Mouse (Mus musculus) CH12.LX (cell line): ENCODE measurements at regions not wholly inside any gene's neighbourhood (a gene's known extent, or its start where the extent isn't known, plus 50 kb on each side); places are given as distances from the start of the nearest gene placed in this dataset.
A peak's percentile ranks its signal among the peaks of the same experiment; 100 is the strongest.

Experiments
- DNase-seq: peaks from one replicate; pipeline ENCODE4 v3.0.0-alpha.2; 2013; ENCODE audit errors: extremely low read depth
- H3K27ac ChIP-seq: 2 replicates; pipeline ENCODE4 v1.5.1; 2012; ENCODE audit warnings: low read depth, mild to moderate bottlenecking, control low read depth, moderate library complexity; ENCODE audit not compliant: insufficient read depth
- H3K27me3 ChIP-seq: replicated peaks from 2 replicates; pipeline ENCODE3; 2012; ENCODE audit warnings: inconsistent platforms
- H3K36me3 ChIP-seq, 2 experiments: replicated peaks in 1 of 2; 2 replicates each; pipeline versions ENCODE3 to v1.6.1; 2012; ENCODE audit warnings: inconsistent platforms in 1 of 2, low read length in 1 of 2, mild to moderate bottlenecking in 1 of 2, mixed read lengths in 1 of 2, moderate library complexity in 1 of 2; ENCODE audit not compliant: control insufficient read depth in 1 of 2, insufficient read depth in 1 of 2
- H3K4me1 ChIP-seq, 2 experiments: 2 replicates each; pipeline ENCODE4 v1.6.1; 2012; ENCODE audit warnings: inconsistent platforms in 1 of 2, moderate library complexity in 1 of 2; ENCODE audit not compliant: insufficient read depth in 2 of 2, control insufficient read depth in 1 of 2
- H3K4me2 ChIP-seq: 2 replicates; pipeline ENCODE4 v1.6.1; 2012; ENCODE audit warnings: low read depth, mild to moderate bottlenecking, control low read depth; ENCODE audit not compliant: poor library complexity, insufficient read depth, severe bottlenecking
- H3K4me3 ChIP-seq, 3 experiments: fragments of 150-350 bp in 1 of 3; sonication (generic) in 1 of 3; replicated peaks in 1 of 3; 2 replicates each; pipeline versions ENCODE3 to v1.5.1; 2011 to 2012; ENCODE audit warnings: low read depth in 2 of 3, low read length in 2 of 3, mild to moderate bottlenecking in 2 of 3, moderate library complexity in 2 of 3, control low read depth in 1 of 3, improper control_type of control experiment in 1 of 3, inconsistent platforms in 1 of 3, mixed read lengths in 1 of 3; ENCODE audit not compliant: poor library complexity in 1 of 3
- H3K79me2 ChIP-seq: replicated peaks from 2 replicates; pipeline ENCODE4 v1.6.1; 2012; ENCODE audit warnings: mild to moderate bottlenecking, moderate library complexity; ENCODE audit not compliant: control insufficient read depth, poor library complexity, insufficient read depth, severe bottlenecking; ENCODE audit errors: extremely low read depth
- H3K9ac ChIP-seq: 2 replicates; pipeline ENCODE4 v1.6.1; 2012; ENCODE audit warnings: low read depth, mild to moderate bottlenecking, control low read depth, moderate library complexity; ENCODE audit not compliant: insufficient read depth
- H3K9me3 ChIP-seq: replicated peaks from 2 replicates; pipeline ENCODE3; 2012; ENCODE audit warnings: low read length, inconsistent platforms, mixed read lengths
- CTCF ChIP-seq, 2 experiments: IDR thresholded peaks in 1 of 2; conservative IDR thresholded peaks in 1 of 2; 2 replicates each; pipeline ENCODE4 v1.5.1; 2011 to 2012; ENCODE audit warnings: low read depth in 2 of 2, low read length in 2 of 2, improper control_type of control experiment in 1 of 2, inconsistent platforms in 1 of 2, mild to moderate bottlenecking in 1 of 2, moderate library complexity in 1 of 2
- E2F4 ChIP-seq: IDR thresholded peaks from 2 replicates; pipeline ENCODE4 v1.6.1; 2011; ENCODE audit warnings: low read depth, low read length, improper control_type of control experiment; ENCODE audit not compliant: insufficient replicate concordance
- EP300 ChIP-seq: IDR thresholded peaks from 2 replicates; pipeline ENCODE4 v1.6.1; 2011; ENCODE audit warnings: low read length, improper control_type of control experiment
- ETS1 ChIP-seq: conservative IDR thresholded peaks from 2 replicates; pipeline ENCODE4 v1.6.1; 2012; ENCODE audit warnings: low read depth, mild to moderate bottlenecking, inconsistent platforms, low read length, improper control_type of control experiment, moderate library complexity
- IRF4 ChIP-seq: IDR thresholded peaks from 2 replicates; pipeline ENCODE4 v1.6.1; 2014; ENCODE audit warnings: low read depth, mild to moderate bottlenecking, inconsistent platforms, low read length, improper control_type of control experiment
- MAX ChIP-seq: IDR thresholded peaks from 2 replicates; pipeline ENCODE4 v1.6.1; 2011; ENCODE audit warnings: low read length, improper control_type of control experiment
- MYC ChIP-seq: IDR thresholded peaks from 2 replicates; pipeline ENCODE4 v1.6.1; 2011; ENCODE audit warnings: low read depth, mild to moderate bottlenecking, improper control_type of control experiment, low read length
- NRF1 ChIP-seq: IDR thresholded peaks from 2 replicates; pipeline ENCODE4 v1.6.1; 2014; ENCODE audit warnings: low read depth, mild to moderate bottlenecking, inconsistent platforms, low read length, improper control_type of control experiment, moderate library complexity
- POLR2AphosphoS2 ChIP-seq: IDR thresholded peaks from 2 replicates; pipeline ENCODE4 v1.6.1; 2011; ENCODE audit warnings: low read depth, low read length, improper control_type of control experiment
- RAD21 ChIP-seq: IDR thresholded peaks from 2 replicates; pipeline ENCODE4 v1.6.1; 2011; ENCODE audit warnings: low read depth, mild to moderate bottlenecking, low read length, improper control_type of control experiment, moderate library complexity
- RCOR1 ChIP-seq: conservative IDR thresholded peaks from 2 replicates; pipeline ENCODE4 v1.6.1; 2012; ENCODE audit warnings: low read depth, mild to moderate bottlenecking, inconsistent platforms, low read length, improper control_type of control experiment
- SIN3A ChIP-seq: IDR thresholded peaks from 2 replicates; pipeline ENCODE4 v1.6.1; 2012; ENCODE audit warnings: low read length, improper control_type of control experiment, inconsistent platforms
- SMC3 ChIP-seq: IDR thresholded peaks from 2 replicates; pipeline ENCODE4 v1.6.1; 2011; ENCODE audit warnings: low read depth, low read length, improper control_type of control experiment
- TBP ChIP-seq: conservative IDR thresholded peaks from 2 replicates; pipeline ENCODE4 v1.6.1; 2011; ENCODE audit warnings: low read depth, low read length, improper control_type of control experiment
- USF1 ChIP-seq: IDR thresholded peaks from 2 replicates; pipeline ENCODE4 v1.6.1; 2014; ENCODE audit warnings: low read depth, mild to moderate bottlenecking, inconsistent platforms, low read length, improper control_type of control experiment
- USF2 ChIP-seq: conservative IDR thresholded peaks from 2 replicates; pipeline ENCODE4 v1.6.1; 2011; ENCODE audit warnings: low read depth, low read length, improper control_type of control experiment
- ZC3H11A ChIP-seq: IDR thresholded peaks from 2 replicates; pipeline ENCODE4 v1.6.1; 2012; ENCODE audit warnings: low read depth, mild to moderate bottlenecking, inconsistent platforms, low read length, improper control_type of control experiment
- ZNF384 ChIP-seq: IDR thresholded peaks from 2 replicates; pipeline ENCODE4 v1.6.1; 2012; ENCODE audit warnings: low read depth, low read length, improper control_type of control experiment, inconsistent platforms
- dilution Hi-C: fragments of 300-500 bp; cut with MboI; formaldehyde crosslinking; loops from 2 replicates; pipeline ENCODE4 v1.14.3; 2020; ENCODE audit warnings: low sequenced_read_pairs; ENCODE audit not compliant: extremely low pct_unique_long_range_greater_than_20kb, extremely low pct_ligation_motif_present
- in situ Hi-C: fragments of 300-500 bp; cut with MboI; formaldehyde crosslinking; loops from 3 replicates; pipeline ENCODE4 v1.14.3; 2019; ENCODE audit warnings: low sequenced_read_pairs, low pct_ligation_motif_present, low pct_unique_long_range_greater_than_20kb, mixed read lengths

- dilution Hi-C loops = no loop called here
- DNase-seq = peak; percentile 74
- no peak overlapping the region; the same call in 1 of the 2 replicates for H3K4me2 ChIP-seq
Observed at GRCm38 (mm10) chr12:32637400-32638100, 181.8 kb upstream of the Nampt start.

GRCm38 (mm10) chr12:32640591-32640990 lies 178.8 kb upstream of the Nampt start:
- Histone ChIP-seq H3K27ac (peak overlapping the region; percentile 41; the same call in 1 of the 2 replicates), H3K27me3 (no peaks in the 10 kb centered on the region), H3K9ac (no peak overlapping the region), H3K9me3 (no peaks in the 10 kb centered on the region), H3K4me3 (no peak overlapping the region), H3K79me2 (no peaks in the 10 kb centered on the region), H3K36me3 (no peaks in the 10 kb centered on the region), H3K4me2 (peak overlapping the region; percentile 25; the same call in 1 of the 2 replicates), H3K4me1 (peaks cover 14 to 44% of the 10 kb centered on the region in 2 experiments; a peak in 3 of 4 replicates)
- dilution Hi-C loops = no loop called here
- peak; percentile 44; the same call in 1 of the 2 replicates for TF ChIP-seq ETS1
- TF ChIP-seq RCOR1 = no peak
- no peak for TF ChIP-seq MYC
- peak; percentile 43 for TF ChIP-seq EP300
- in situ Hi-C loops = no loop called here
- peak; percentile 38 for DNase-seq

More at GRCm38 (mm10) chr12:32637400-32638100, 181.8 kb upstream of the Nampt start:
- in situ Hi-C loops = loop anchor here (5.0 kb wide), 2 partner anchors 190 to 260 kb away; no protein-coding TSS in a partner anchor
- H3K27ac ChIP-seq = no peak overlapping the region
- no peaks in the 10 kb centered on the region for H3K9me3 ChIP-seq
- no peaks in the 10 kb centered on the region for H3K79me2 ChIP-seq
- TF ChIP-seq USF2 = no peak
- TF ChIP-seq MAX = no peak
- no peak for TF ChIP-seq POLR2AphosphoS2
- TF ChIP-seq USF1 = no peak
- peak; percentile 50; the same call in 1 of the 2 replicates for TF ChIP-seq SIN3A
- TF ChIP-seq E2F4 = 0 out of 2 replicates have a peak, but pooled peaks have one; percentile 52
- TF ChIP-seq ZC3H11A = peak; percentile 78
- peak; percentile 29; the same call in 1 of the 2 replicates for TF ChIP-seq IRF4
- peak; percentile 89 for TF ChIP-seq SMC3
- TF ChIP-seq RAD21 = peak; percentile 96
- peak; percentile 32 to 90; a peak in 3 of 4 replicates for TF ChIP-seq CTCF (conservative IDR thresholded peaks at IDR 0.05 in 1 of 2, IDR thresholded peaks at IDR 0.05 in 1 of 2; ENCODE audit: low read depth in 2 of 2, low read length in 2 of 2)
- peak; percentile 48 for TF ChIP-seq ZNF384
- TF ChIP-seq MYC = peak; percentile 75
- no peak for TF ChIP-seq TBP
- no peak for TF ChIP-seq NRF1
- no peak for TF ChIP-seq EP300
- no peak for TF ChIP-seq RCOR1
- TF ChIP-seq, all 38 proteins: peak for 9
- Histone ChIP-seq H3K36me3 (no peaks in the 10 kb centered on the region), H3K27me3 (no peaks in the 10 kb centered on the region), H3K9ac (no peak overlapping the region; the same call in 1 of the 2 replicates), H3K4me3 (no peak overlapping the region), H3K4me1 (peaks cover 18 to 57% of the 10 kb centered on the region in 2 experiments; a peak in 3 of 4 replicates)
